Mouse (Mus musculus): ENCODE results near the gene Pold4.
"Not testable (repeated sequence)": the region's sequence is repeated elsewhere in the genome, so short reads cannot be mapped to it uniquely, and the experiment has no call there.

Gene Pold4

GRCm38 (mm10) chr19:4227894-4228678 is 3.6 kb upstream of the Pold4 start:
- DNase-seq (ENCODE audit: low spot score in 2 of 2): peak; percentile 57 to 77

- no peak for DNase-seq (ENCODE audit: low spot score in 2 of 2)
Measured at GRCm38 (mm10) chr19:4228891-4229290, 2.8 kb upstream of the Pold4 start.

- DNase-seq (ENCODE audit: low spot score in 2 of 2): no peak
Measured at GRCm38 (mm10) chr19:4229451-4230076, 2.1 kb upstream of the Pold4 start.

GRCm38 (mm10) chr19:4230415-4230814 is 1.3 kb upstream of the Pold4 start:
- DNase-seq (ENCODE audit: low spot score in 2 of 2): peak in 1 of 2 experiments; percentile 41

GRCm38 (mm10) chr19:4232186-4232572 is 480 bp downstream of the Pold4 start:
- no peak for DNase-seq (ENCODE audit: low spot score in 2 of 2)

GRCm38 (mm10) chr19:4232651-4233050 is 952 bp downstream of the Pold4 start:
- DNase-seq (ENCODE audit: low spot score in 2 of 2): no peak

- DNase-seq (ENCODE audit: low spot score in 2 of 2): no peak
Measured at GRCm38 (mm10) chr19:4234548-4234947, 2.8 kb downstream of the Pold4 start.

DNA sequence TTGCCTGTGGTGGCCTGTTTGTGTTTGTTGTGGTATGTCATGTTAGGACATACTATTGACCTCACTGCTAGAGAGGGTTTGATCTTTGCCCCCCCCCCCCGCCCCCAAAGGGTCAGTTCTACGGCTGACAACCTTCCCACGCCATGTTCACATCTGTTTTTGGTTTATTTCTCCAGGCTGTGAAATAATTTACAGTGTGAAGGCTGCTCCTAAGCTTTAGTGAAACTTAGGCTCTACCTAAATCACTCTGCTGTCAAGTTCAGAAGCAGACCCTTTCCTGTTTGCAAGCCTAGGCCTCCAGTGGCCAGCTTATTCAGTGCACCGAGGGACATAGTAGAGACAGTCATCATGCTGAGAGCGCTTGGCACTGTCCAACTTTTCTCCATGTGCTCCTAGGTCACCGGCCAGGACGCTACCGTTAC is 8.6 kb downstream of the Pold4 start:
- DNase-seq (ENCODE audit: low spot score in 2 of 2): no peak

GRCm38 (mm10) chr19:4242416-4242815 is 10.7 kb downstream of the Pold4 start:
- DNase-seq (ENCODE audit: low spot score in 2 of 2): no peak

DNA sequence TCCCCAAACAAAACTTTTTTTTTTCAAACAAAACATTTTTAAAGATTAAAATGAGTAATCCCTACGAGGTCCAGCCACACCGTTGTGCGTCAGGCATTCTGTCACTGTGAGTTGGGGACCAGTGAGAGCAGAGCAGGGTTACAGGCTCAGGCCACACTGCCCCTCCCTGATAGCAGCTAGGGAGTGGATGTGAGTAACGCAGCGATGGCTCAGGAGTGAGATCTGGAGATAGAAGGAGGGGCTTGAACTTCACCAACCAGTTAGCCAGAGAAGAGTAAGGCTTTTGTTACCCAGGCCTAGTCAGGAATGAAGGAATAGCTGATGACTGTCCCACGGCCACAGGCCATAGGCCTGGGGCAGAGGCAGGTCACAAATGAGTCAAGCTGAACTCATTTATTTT is 13.1 kb downstream of the Pold4 start:
- no peak for DNase-seq (ENCODE audit: low spot score in 2 of 2)

DNA sequence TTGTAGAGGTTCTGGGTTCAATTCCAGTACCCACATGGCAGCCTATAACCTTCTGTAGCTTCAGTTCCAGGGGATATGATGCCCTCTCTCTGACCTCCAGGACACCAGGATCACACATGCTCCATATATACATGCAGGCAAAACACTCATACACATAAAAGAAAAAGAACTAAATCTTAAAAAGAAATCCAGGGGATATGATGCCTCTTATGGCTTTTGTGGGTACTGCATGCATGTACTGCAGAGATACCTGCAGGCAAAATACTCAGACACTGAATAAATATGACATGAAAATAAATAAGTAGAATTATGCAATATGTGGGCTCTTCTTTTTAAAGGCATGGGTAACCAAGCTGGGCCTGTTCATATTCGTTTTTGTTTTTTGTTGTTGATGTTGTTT is 15.3 kb downstream of the Pold4 start:
- no peak for DNase-seq (ENCODE audit: low spot score in 2 of 2)

DNA sequence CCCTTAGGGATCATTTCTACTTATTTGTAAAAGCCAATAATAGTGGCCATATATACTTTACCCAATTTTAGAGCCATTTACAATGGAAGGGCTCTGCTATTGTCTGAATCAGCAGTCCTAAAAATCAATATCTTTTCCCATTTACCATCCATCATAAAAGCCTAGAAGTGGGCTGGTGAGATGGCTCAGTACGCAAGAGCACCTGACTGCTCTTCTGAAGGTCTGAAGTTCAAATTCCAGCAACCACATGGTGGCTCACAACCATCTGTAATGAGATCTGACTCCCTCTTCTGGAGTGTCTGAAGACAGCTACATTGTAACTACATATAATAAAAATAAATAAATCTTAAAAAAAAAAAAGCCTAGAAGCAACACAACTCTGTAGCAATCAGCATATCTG is 17.0 kb downstream of the Pold4 start:
- not testable (repeated sequence) for DNase-seq (ENCODE audit: low spot score in 2 of 2)

DNA sequence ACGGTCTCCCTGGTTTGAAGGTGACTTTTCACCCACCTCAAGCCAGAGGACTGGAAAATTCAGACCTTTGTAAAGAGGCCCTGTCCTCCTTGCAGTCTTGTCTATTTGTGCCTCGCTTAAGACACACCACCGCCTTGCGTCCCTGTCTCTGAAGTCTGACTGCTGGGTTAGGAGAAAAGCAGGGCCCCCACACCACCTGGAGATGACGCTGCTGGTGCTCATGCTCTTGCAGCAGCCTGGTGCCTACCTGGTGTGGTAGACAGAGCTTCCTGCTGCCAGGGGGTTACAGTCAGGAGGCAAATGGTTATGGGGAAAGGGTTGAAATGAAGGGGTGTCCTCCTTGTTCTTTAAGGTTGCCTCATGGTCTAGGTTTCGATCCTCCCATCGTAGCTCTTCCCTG is 22.5 kb downstream of the Pold4 start:
- DNase-seq (ENCODE audit: low spot score in 2 of 2): no peak

DNA sequence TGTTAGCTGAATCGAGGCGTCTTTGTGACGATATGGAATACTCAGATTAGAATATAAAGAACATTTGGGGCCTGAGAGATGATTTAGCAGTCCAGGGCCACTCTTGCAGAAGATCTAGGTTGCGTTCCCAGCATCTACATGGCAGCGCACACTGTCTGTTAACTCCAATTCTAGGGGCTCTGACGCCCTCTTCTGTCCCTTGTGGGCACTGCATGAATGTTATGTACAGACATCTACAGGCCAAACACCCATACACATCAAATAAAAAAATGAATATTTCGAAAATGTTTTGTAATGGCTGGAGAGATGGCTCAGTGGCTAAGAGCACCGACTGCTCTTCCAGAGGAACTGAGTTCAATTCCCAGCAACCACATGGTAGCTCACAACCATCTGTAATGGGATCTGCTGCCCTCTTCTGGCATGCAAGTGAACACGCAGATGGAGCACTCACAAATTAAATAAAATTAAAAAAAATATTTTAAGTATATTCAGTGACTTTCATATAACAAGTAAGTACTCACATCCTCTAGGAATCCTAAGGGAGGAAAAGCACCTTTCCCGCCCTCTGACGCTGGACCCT is 24.0 kb downstream of the Pold4 start:
- DNase-seq (ENCODE audit: low spot score in 2 of 2): no peak

DNA sequence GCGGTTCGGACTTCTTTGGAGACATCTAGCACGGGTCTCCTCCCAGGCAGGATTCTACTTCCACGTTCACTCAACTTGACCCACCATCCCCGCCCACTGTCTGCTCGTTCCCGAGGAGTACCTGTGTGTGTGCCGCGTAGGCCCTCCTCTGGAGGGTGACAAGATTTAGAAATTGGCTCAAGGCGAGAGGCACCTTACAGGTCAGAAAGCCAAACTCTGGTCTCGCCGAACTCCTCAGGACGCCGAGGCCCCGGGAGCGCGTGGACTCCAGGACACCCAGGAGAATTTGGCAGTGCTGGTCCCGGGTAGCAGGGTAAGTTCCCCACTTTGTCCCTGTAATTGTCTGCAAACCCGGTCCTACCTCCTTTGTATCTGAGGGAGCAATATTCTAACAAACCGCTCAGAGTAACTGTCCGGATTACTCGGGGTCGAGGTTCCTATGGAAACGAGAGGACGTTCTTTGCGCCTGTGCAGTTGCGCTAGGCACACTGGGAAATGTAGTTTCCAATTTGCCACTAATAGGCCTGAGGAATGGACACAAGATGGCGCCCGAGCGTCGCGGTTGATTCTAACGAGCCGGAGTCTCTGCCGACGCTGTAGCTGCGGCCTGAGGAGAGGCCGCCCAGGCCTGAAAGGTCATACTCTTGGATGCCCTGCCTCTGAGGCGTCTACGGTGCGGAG is 25.7 kb downstream of the Pold4 start:
- peak; percentile 87 to 95 for DNase-seq (ENCODE audit: low spot score in 2 of 2)

GRCm38 (mm10) chr19:4257897-4258252 is 26.2 kb downstream of the Pold4 start:
- no peak for DNase-seq (ENCODE audit: low spot score in 2 of 2)

- DNase-seq (ENCODE audit: low spot score in 2 of 2): peak in 1 of 2 experiments; percentile 52
Measured at GRCm38 (mm10) chr19:4261038-4261698, 29.5 kb downstream of the Pold4 start.

DNA sequence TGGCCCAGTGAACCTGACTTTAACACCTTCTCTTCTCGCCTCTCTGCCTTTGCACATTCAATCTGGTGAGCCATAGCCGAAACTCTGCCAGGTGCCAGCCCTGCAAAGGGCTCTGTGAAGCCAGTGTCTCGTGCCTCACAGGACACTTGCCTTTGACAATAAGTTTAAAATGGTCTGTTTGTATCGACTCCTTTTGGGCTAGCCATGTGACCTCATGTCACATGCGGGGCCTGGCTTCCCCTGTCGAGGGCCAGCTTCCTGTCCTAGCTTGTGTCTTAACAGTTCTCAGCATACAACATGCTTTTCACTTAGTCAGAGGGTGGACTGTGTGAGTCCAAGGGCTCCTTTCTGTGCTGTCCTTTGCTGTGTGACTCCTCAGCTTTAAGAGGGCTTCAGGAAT is 31.1 kb downstream of the Pold4 start:
- no peak for DNase-seq (ENCODE audit: low spot score in 2 of 2)

- no peak for DNase-seq (ENCODE audit: low spot score in 2 of 2)
Measured at GRCm38 (mm10) chr19:4263702-4264101, 32.0 kb downstream of the Pold4 start.

DNA sequence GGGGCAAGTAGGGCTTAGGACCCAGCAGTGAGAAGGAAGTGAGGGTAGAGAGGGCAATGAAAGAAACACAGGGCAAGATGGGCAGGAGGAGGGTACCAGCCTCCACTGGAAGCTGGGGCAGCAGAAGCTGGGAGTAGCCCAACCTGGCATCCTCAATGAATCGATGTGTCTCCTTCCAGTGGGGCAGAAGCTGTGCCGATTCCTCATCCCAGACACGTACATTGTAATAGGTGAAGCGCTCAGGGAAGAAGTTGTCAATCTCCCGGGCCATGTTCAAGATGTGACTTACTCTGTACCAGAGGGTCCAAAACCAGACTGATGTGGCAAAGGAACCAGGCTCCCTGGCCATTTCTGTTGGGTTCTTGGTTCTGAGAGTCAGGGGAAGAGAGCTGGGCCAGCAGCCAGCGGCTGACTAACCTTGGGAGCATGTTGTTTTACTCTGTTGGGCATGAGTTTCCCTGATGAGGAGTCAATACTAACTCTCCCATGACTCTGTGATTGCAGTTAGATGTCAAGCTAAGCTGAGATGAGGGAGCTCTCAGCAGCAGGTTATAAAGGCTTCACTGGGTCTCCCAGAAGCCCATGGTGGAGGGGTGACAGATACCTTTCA is 32.6 kb downstream of the Pold4 start:
- DNase-seq (ENCODE audit: low spot score in 2 of 2): no peak

GRCm38 (mm10) chr19:4265956-4266355 is 34.3 kb downstream of the Pold4 start:
- no peak for DNase-seq (ENCODE audit: low spot score in 2 of 2)

Measured in spleen, postnatal 10 days (tissue).